In the genomic region with DNA sequence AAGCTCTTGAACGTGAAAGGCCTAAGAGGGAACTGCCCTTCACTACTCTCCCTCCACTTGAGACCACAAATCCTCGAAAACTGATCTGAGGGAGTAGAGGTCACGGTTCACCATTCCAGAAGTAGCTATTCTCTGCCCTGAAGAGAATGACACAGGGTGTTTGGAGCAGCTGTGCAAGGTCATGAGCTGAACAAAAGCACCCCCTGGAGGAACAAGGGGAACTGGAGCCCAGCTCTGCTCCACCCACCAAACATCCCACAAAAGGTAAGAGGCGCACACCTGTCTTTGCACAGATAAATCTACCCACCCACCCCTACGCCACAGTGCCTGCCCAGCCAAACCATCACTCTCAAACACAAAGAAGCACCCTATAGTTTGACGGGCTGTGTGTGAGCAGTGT, we compare ENCODE assay signal across 16 mouse cellular contexts.
DNase-seq lines count a peak whose midpoint lies in the region; ATAC-seq lines count a peak whose summit lies in the region.
"Had no signal": no experiment of that assay in that cellular context is flagged by ENCODE, and none has a peak within 500 bp of the region (broad histone marks: within the 10 kb centered on the region; RNA-seq: fewer than 3 reads in every experiment).

No protein-coding gene starts in this region.

- 48% methylated on average over 6 of the region's 6 CpGs for WGBS in kidney, embryonic 15.5 days

- no peaks in the 10 kb centered on the region for H3K4me1 ChIP-seq in kidney, embryonic 15.5 days
- H3K4me1 ChIP-seq: heart, embryonic 12.5 days; intestine, embryonic 15.5 days; liver, embryonic 12.5 days; midbrain, embryonic 12.5 days; stomach, embryonic 15.5 days had no signal

- H3K27me3 ChIP-seq in kidney, embryonic 15.5 days: no peaks in the 10 kb centered on the region
- H3K27me3 ChIP-seq: heart, embryonic 12.5 days; intestine, embryonic 15.5 days; liver, embryonic 12.5 days; midbrain, embryonic 12.5 days; stomach, embryonic 15.5 days had no signal

- H3K9ac ChIP-seq in kidney, embryonic 15.5 days: no peak overlapping the region
- H3K9ac ChIP-seq: heart, embryonic 12.5 days; intestine, embryonic 15.5 days; liver, embryonic 12.5 days; midbrain, embryonic 12.5 days; stomach, embryonic 15.5 days had no signal

- H3K27ac ChIP-seq in kidney, embryonic 15.5 days: no peak overlapping the region
- H3K27ac ChIP-seq: intestine, embryonic 15.5 days; liver, embryonic 12.5 days; midbrain, embryonic 12.5 days; stomach, embryonic 15.5 days had no signal

- no peaks in the 10 kb centered on the region for H3K9me3 ChIP-seq in kidney, embryonic 15.5 days (replicated peaks)
- H3K9me3 ChIP-seq: heart, embryonic 12.5 days; intestine, embryonic 15.5 days; liver, embryonic 12.5 days; midbrain, embryonic 12.5 days; stomach, embryonic 15.5 days had no signal

- ATAC-seq in kidney, embryonic 15.5 days (replicated peaks; ENCODE audit: low FRiP score): 0 out of 2 replicates have a peak, but pooled peaks have one; percentile 43
- ATAC-seq: intestine, embryonic 15.5 days; liver, embryonic 12.5 days had no signal

- H3K4me2 ChIP-seq in kidney, embryonic 15.5 days: no peak overlapping the region
- H3K4me2 ChIP-seq: heart, embryonic 12.5 days; intestine, embryonic 15.5 days; liver, embryonic 12.5 days; midbrain, embryonic 12.5 days; stomach, embryonic 15.5 days had no signal

- DNase-seq in adrenal gland, adult 8-10 months: peak; percentile 1
- DNase-seq in adrenal gland, postnatal 25 days: no peak
- DNase-seq in kidney, adult 11 months: no peak
- peak; percentile 3 for DNase-seq in lung, postnatal 36 days
- DNase-seq in lung, adult 18-20 months: no peak
- DNase-seq in cerebellum, postnatal 36 days: peak; percentile 7 to 9
- no peak for DNase-seq in frontal cortex, adult 2 months (ENCODE audit: extremely low spot score in 1 of 2, low spot score in 1 of 2)
- DNase-seq: gastrocnemius, postnatal 36 days; layer of hippocampus, adult 9-11 months; thymus, postnatal 4 days had no signal

- no peak overlapping the region for H3K4me3 ChIP-seq in kidney, embryonic 15.5 days (replicated peaks)
- H3K4me3 ChIP-seq: heart, embryonic 12.5 days; intestine, embryonic 15.5 days; liver, embryonic 12.5 days; midbrain, embryonic 12.5 days; stomach, embryonic 15.5 days had no signal

- no peaks in the 10 kb centered on the region for H3K36me3 ChIP-seq in kidney, embryonic 15.5 days
- H3K36me3 ChIP-seq: heart, embryonic 12.5 days; intestine, embryonic 15.5 days; liver, embryonic 12.5 days; midbrain, embryonic 12.5 days; stomach, embryonic 15.5 days had no signal

Comparison
In these comparisons a context has a peak if more than half of its experiments do, and no peak if none do; other contexts are left out.
1. DNase-seq: peak in adrenal gland, adult 8-10 months (single experiment), lung, postnatal 36 days (single experiment) and cerebellum, postnatal 36 days (2 of 2); none in adrenal gland, postnatal 25 days (single experiment), kidney, adult 11 months (single experiment), lung, adult 18-20 months (0 of 2) and frontal cortex, adult 2 months (0 of 2).